Mouse (Mus musculus) embryonic facial prominence, embryonic 11.5 days (tissue): Measurements from ENCODE around the gene Gm10518. TPM values are rescaled to one million over a fixed set of nuclear protein-coding genes. Genes with fewer than 3 reads are reported as not detected.

ENCODE experiments used
- ATAC-seq: fragments of 200-750 bp; cut with Nextera tagmentation; replicated peaks from 2 replicates; pipeline ENCODE4 v1.8.0; 2017; ENCODE audit warnings: low read depth; ENCODE audit not compliant: insufficient number of reproducible peaks, low FRiP score, low TSS enrichment
- DNase-seq: peaks from one replicate; pipeline ENCODE4 v3.0.0-alpha.2; 2015; ENCODE audit warnings: low spot score
- H3K27ac ChIP-seq: fragments of 300-500 bp; sonication (generic); replicated peaks from 2 replicates; pipeline ENCODE4 v1.5.1; 2014; ENCODE audit warnings: mild to moderate bottlenecking, low read depth, low read length, control low read depth
- H3K27me3 ChIP-seq: fragments of 300-500 bp; sonication (generic); 2 replicates; pipeline ENCODE4 v1.6.1; 2014; ENCODE audit warnings: mild to moderate bottlenecking, low read length, moderate library complexity, mixed read lengths; ENCODE audit not compliant: control insufficient read depth, insufficient read depth
- H3K36me3 ChIP-seq: fragments of 300-500 bp; sonication (generic); replicated peaks from 2 replicates; pipeline ENCODE4 v1.6.1; 2014; ENCODE audit warnings: low read depth, mild to moderate bottlenecking, low read length, moderate library complexity, mixed read lengths; ENCODE audit not compliant: control insufficient read depth, insufficient read depth
- H3K4me1 ChIP-seq: fragments of 300-500 bp; sonication (generic); 2 replicates; pipeline ENCODE4 v1.6.1; 2014; ENCODE audit warnings: low read length, mixed read lengths; ENCODE audit not compliant: control insufficient read depth, insufficient read depth
- H3K4me2 ChIP-seq: fragments of 300-500 bp; sonication (generic); 2 replicates; pipeline ENCODE4 v1.6.1; 2014; ENCODE audit warnings: low read depth, mild to moderate bottlenecking, control low read depth, low read length, moderate library complexity
- H3K4me3 ChIP-seq: fragments of 300-500 bp; sonication (generic); 2 replicates; pipeline ENCODE4 v1.5.1; 2014; ENCODE audit warnings: low read depth, low read length, control low read depth
- H3K9ac ChIP-seq: fragments of 300-500 bp; sonication (generic); replicated peaks from 2 replicates; pipeline ENCODE4 v1.6.1; 2014; ENCODE audit warnings: mild to moderate bottlenecking, control low read depth, low read length
- H3K9me3 ChIP-seq: fragments of 300-500 bp; sonication (generic); replicated peaks from 2 replicates; pipeline ENCODE4 v1.6.1; 2016; ENCODE audit warnings: mild to moderate bottlenecking, low read length, inconsistent platforms, mixed read lengths; ENCODE audit not compliant: control insufficient read depth
- WGBS: fragments of 180-500 bp; shearing (Covaris S2); extraction: QIAGEN DNeasy Blood & Tissue Kit; methylation state at CpG from one replicate; pipeline ENCODE4 v1.1.7; 2014; 5-methylcytosine and 5-hydroxymethylcytosine counted together
- polyA plus RNA-seq: library from polyadenylated mRNA; unstranded; fragments of >200 nt; fragmentation: Nextera tagmentation; extraction: Ambion mirVana; gene quantifications from 2 replicates; pipeline ENCODE4 v1.2.1, GENCODE M21; 2014

Gene Gm10518
- 0.41 TPM in 1 of 2 replicates, not detected in the other for polyA plus RNA-seq

DNA sequence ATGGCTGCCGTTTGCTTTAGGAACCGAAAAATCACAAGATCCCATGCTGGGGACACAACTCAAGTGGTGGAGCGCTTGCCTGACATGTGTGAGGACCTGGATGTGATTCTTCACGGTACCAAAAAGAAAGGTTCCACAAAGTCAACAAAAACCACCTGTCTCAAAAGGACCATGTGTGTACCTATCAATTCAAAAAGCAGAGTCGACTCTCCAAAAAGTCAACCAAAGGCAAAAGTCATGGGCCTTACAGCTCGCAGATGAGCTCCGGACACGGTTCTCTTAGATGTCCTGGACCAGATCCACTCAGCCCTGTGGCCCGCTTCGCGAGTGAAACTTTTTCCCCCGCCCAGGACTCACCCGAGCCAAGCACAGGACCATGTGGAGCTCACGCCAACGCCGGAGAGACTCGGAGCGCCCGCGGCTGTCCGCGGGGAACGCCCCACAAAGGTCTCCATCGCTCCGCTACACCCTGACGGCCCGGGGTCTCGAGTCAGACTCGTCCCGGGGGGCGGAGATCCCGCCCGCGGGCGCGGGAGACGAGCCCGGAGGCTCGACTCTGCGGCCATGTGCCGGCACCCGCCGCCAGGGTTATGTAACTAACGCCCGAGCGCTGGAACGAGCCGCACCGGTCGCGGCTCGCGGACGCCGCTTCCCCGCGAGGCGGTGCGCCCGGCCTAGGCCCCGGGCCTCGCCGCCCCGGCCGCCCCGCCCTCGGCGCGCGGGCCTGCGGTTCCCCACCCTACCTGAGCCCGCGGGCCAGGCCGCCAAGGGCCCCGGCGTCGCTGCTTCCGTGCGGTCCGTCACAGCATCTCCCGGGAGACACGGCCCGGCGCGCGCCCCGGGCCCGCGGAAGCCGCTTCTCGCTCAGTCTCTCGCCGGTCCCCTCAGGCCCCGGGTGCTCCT is at the start of gene Gm10518:
Gene Gm10518, plus strand, starts transcription at position 767 of the 903 bp plus-strand sequence.
- DNase-seq (peak; percentile 65), ATAC-seq (peak; percentile 70)
- H3K27ac ChIP-seq, result peak within 1 kb of the TSS; percentile 98
- no peaks in the 10 kb centered on the region for H3K36me3 ChIP-seq
- no peaks in the 10 kb centered on the region for H3K4me1 ChIP-seq
- WGBS, result under 1% methylated on average over 48 of the region's 94 CpGs
- H3K9ac ChIP-seq, result peak within 1 kb of the TSS; percentile 97
- H3K9me3 ChIP-seq, result no peaks in the 10 kb centered on the region
- peak within 1 kb of the TSS; percentile 95 for H3K4me3 ChIP-seq
- H3K27me3 ChIP-seq, result no peaks in the 10 kb centered on the region
- peak within 1 kb of the TSS; percentile 74 for H3K4me2 ChIP-seq

DNA sequence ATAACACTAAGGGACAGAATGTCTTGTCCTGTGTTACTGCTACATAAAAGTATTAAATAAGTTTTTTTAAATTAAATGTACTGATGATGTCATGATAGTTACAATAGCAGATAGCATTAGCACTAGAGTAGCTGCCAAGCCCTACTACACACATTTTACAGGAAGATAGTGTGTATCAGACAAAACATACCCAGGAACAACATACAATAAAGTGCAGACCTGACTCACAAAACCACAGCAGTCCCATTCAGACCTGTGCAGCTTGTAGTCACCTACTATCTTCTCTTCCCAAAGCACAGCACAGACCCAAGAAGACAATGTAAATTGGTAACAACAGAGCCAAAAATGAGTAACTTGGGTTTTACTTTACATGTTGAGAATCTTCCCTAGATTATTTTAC is 46.7 kb upstream of the Gm10518 start:
- ATAC-seq (no peak), DNase-seq (no peak)
- no peak overlapping the region for H3K9ac ChIP-seq
- peaks cover 18% of the 10 kb centered on the region for H3K36me3 ChIP-seq
- no peaks in the 10 kb centered on the region for H3K9me3 ChIP-seq
- H3K4me3 ChIP-seq, result no peak overlapping the region
- no peaks in the 10 kb centered on the region for H3K27me3 ChIP-seq
- no peak overlapping the region for H3K27ac ChIP-seq
- no peaks in the 10 kb centered on the region for H3K4me1 ChIP-seq
- no peak overlapping the region for H3K4me2 ChIP-seq

DNA sequence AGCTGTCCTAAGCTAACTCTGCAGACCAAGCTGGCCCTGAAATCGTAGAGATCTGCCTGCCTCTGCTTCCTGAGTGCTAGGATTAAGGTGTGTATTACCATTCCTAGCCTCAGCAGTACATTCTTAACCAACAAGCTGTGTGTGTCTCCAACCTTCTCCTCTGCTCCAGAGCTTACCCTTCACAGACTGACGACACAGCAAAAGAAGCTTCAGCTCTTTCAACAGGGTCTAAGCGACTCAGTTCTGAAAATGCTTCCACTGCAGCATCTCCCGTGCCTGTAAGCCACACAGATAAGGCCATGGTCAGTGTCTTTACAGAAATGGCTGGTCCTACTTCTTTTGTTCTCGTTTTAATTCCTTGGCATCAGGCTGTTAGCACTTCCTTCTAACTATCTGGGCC is 43.1 kb upstream of the Gm10518 start:
- H3K4me1 ChIP-seq, result no peaks in the 10 kb centered on the region
- no peak overlapping the region for H3K4me3 ChIP-seq
- no peaks in the 10 kb centered on the region for H3K9me3 ChIP-seq
- H3K4me2 ChIP-seq, result no peak overlapping the region
- ATAC-seq, result no peak
- no peak for DNase-seq
- H3K27me3 ChIP-seq, result no peaks in the 10 kb centered on the region
- 93% methylated on average over 5 of the region's 5 CpGs for WGBS
- H3K27ac ChIP-seq, result no peak overlapping the region
- no peak overlapping the region for H3K9ac ChIP-seq
- peaks cover 13% of the 10 kb centered on the region for H3K36me3 ChIP-seq

DNA sequence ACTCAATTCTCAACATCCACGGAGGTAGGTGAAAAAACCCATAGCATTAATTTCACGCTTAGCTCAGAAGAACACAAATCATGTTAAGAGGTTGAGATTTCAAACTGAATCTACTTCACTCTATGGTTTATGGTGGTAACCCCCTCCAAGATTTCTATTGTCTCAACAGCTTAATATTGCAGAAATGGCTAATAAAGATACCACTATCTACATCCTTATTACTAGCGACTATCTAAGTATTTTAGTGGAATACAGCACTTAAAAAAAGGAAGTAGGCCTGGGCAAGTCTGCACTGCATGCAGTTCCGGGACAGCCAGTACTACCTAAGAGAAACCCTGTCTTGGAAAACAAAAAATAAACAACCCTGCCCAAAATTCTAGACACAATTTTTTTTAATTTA is 42.6 kb upstream of the Gm10518 start:
- Histone ChIP-seq H3K36me3 (peaks cover 15% of the 10 kb centered on the region), H3K4me3 (no peak overlapping the region), H3K9me3 (no peaks in the 10 kb centered on the region), H3K27me3 (no peaks in the 10 kb centered on the region), H3K9ac (no peak overlapping the region), H3K4me1 (no peaks in the 10 kb centered on the region), H3K27ac (no peak overlapping the region), H3K4me2 (no peak overlapping the region)
- ATAC-seq (no peak), DNase-seq (no peak)
- 91% methylated on average over 4 of the region's 4 CpGs for WGBS

DNA sequence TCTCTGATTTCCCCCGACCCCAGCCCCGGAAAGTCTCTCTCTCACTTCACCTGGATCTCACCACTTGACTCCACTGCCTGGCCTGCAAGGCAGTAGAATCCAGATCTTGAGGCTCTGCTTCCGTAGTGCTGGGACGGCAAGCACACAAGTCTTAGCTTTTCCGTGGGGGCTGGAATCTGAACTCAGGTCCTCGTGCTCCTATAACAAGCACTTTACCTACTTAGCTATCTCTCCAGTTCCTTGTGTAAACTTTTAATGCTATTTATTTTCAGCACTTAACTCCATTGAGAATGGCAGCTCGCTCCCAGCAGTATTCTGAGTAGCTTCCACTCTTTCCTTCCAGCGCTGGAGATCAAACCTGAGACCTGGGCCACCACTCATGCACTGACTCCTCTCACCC is 26.3 kb upstream of the Gm10518 start:
- Histone ChIP-seq H3K9me3 (no peaks in the 10 kb centered on the region), H3K9ac (no peak overlapping the region), H3K27me3 (no peaks in the 10 kb centered on the region), H3K4me3 (no peak overlapping the region), H3K4me1 (no peaks in the 10 kb centered on the region), H3K36me3 (peaks cover 9% of the 10 kb centered on the region), H3K4me2 (no peak overlapping the region), H3K27ac (no peak overlapping the region)
- DNase-seq (no peak), ATAC-seq (no peak)
- 97% methylated on average over 8 of the region's 8 CpGs for WGBS

DNA sequence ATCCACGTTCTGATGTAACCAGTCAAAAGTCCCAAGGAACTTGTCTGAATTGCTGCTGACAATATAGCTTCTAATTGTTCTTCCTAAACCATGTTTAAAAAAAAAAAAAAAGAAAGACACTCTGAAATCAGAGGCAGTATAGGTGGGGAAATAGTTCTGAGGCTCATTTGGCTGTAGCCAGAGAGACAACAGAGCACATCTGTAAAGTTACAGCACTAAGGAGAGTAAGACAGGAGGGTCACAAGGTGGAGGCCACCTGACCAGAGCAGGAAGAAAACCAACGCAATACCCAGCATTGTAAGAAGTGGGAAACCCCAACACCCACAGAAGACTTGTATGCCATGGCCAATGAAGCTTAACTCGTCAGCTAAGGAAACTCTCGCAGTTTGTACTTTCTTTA is 19.1 kb upstream of the Gm10518 start:
- Histone ChIP-seq H3K27ac (no peak overlapping the region), H3K9ac (no peak overlapping the region), H3K9me3 (no peaks in the 10 kb centered on the region), H3K4me2 (no peak overlapping the region), H3K27me3 (no peaks in the 10 kb centered on the region), H3K4me3 (no peak overlapping the region), H3K4me1 (no peaks in the 10 kb centered on the region), H3K36me3 (peaks cover 6% of the 10 kb centered on the region)
- ATAC-seq (no peak), DNase-seq (no peak)
- WGBS, result 91% methylated on average over 4 of the region's 4 CpGs

DNA sequence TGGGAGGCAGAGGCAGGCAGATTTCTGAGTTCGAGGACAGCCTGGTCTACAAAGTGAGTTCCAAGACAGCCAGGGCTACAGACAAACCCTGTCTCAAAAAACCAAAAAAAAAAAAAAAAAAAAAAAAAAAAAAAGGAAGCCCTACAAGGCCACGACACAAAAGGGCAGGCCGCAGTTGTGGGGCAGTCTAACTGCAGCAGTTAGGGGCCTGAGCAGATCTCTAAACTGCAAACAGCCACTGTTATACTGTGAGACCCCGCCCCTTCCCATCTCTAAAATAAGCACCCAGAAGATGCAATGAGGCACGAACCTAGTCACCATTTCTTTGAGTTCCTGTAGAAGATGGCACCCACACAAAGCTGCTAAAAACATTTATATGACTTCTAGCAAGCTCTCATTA is 17.7 kb upstream of the Gm10518 start:
- Histone ChIP-seq H3K27me3 (no peaks in the 10 kb centered on the region), H3K4me3 (no peak overlapping the region), H3K4me1 (no peaks in the 10 kb centered on the region), H3K27ac (no peak overlapping the region), H3K36me3 (peaks cover 10% of the 10 kb centered on the region), H3K9ac (no peak overlapping the region), H3K4me2 (no peak overlapping the region), H3K9me3 (no peaks in the 10 kb centered on the region)
- ATAC-seq, result no peak
- no peak for DNase-seq
- WGBS, result 94% methylated on average over 5 of the region's 5 CpGs

DNA sequence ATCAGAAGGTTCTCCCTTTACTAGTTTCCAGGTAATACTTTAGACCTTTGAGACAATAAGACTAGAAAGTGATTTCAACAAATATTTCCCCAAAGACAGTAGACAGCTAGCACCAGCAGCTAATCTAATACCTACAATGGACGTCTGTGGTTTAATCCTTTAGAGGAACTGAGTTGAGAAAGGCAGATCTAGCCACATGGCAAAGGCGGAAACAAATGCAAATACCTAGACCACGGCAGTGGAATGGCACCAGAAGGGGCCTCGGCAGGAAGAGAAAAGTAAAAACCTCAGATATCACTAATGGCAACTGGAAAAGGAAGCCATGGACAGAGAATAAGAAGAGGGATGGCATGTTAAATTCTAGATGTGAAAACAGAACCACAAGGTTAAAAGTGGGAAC is 15.9 kb upstream of the Gm10518 start:
- Histone ChIP-seq H3K4me3 (no peak overlapping the region), H3K27ac (no peak overlapping the region), H3K36me3 (peaks cover 8% of the 10 kb centered on the region), H3K4me1 (no peaks in the 10 kb centered on the region), H3K9me3 (no peaks in the 10 kb centered on the region), H3K9ac (no peak overlapping the region), H3K4me2 (no peak overlapping the region), H3K27me3 (no peaks in the 10 kb centered on the region)
- DNase-seq, result no peak
- 85% methylated on average over 4 of the region's 4 CpGs for WGBS
- no peak for ATAC-seq
